Comparison of ENCODE assay signal across 9 mouse cellular contexts in genomic region chr6:18029746-18030656, GRCm38 (mm10). TPM values are rescaled to one million over a fixed set of nuclear protein-coding genes. Genes with fewer than 3 reads are reported as not detected.
DNase-seq lines count a peak whose midpoint lies in the region; ATAC-seq and TF ChIP-seq lines count a peak whose summit lies in the region.
"Had no signal": no experiment of that assay in that cellular context is flagged by ENCODE, and none has a peak within 500 bp of the region (broad histone marks: within the 10 kb centered on the region; RNA-seq: fewer than 3 reads in every experiment).

TSS of gene Wnt2 (minus strand) at chr6:18030585.

- H3K36me3 ChIP-seq in erythroblast, embryonic 14.5 days (ENCODE audit: control insufficient read depth) = no peaks in the 10 kb centered on the region
- H3K36me3 ChIP-seq in hindbrain, embryonic 10.5 days = no peaks in the 10 kb centered on the region
- no peaks in the 10 kb centered on the region for H3K36me3 ChIP-seq in liver, embryonic 14.5 days (replicated peaks; ENCODE audit: control insufficient read depth, insufficient read depth, low read depth)

- peak within 1 kb of the TSS; percentile 9 for H3K4me3 ChIP-seq in erythroblast, embryonic 14.5 days (replicated peaks)
- peak within 1 kb of the TSS; percentile 63 for H3K4me3 ChIP-seq in hindbrain, embryonic 10.5 days
- H3K4me3 ChIP-seq in liver, embryonic 14.5 days (ENCODE audit: insufficient read depth in 1 of 2, low read depth in 2 of 2, low read length in 2 of 2) = peak within 1 kb of the TSS; percentile 7 to 45; a peak in 3 of 4 replicates

- H3K27ac ChIP-seq in hindbrain, embryonic 10.5 days = peak within 1 kb of the TSS; percentile 17; the same call in 1 of the 2 replicates
- H3K27ac ChIP-seq in liver, embryonic 14.5 days = no peak within 1 kb of the TSS

- no peaks in the 10 kb centered on the region for H3K9me3 ChIP-seq in erythroblast, embryonic 14.5 days (ENCODE audit: control insufficient read depth, low read length)
- H3K9me3 ChIP-seq in hindbrain, embryonic 10.5 days = no peaks in the 10 kb centered on the region
- no peaks in the 10 kb centered on the region for H3K9me3 ChIP-seq in liver, embryonic 14.5 days (ENCODE audit: control insufficient read depth, low read length)

- ATAC-seq in erythroblast, adult 5-6 weeks (replicated peaks; ENCODE audit: low FRiP score, poor library complexity, severe bottlenecking) = no peak
- peak; percentile 74 for ATAC-seq in liver, embryonic 14.5 days (ENCODE audit: insufficient read depth)
- ATAC-seq in erythroid progenitor cell, adult 5-6 weeks (replicated peaks; ENCODE audit: low FRiP score, poor library complexity, severe bottlenecking) = no peak

- no peak within 1 kb of the TSS for H3K9ac ChIP-seq in liver, embryonic 14.5 days (replicated peaks)

- peaks cover 18% of the 10 kb centered on the region for H3K4me1 ChIP-seq in erythroblast, embryonic 14.5 days (ENCODE audit: control insufficient read depth)
- H3K4me1 ChIP-seq in hindbrain, embryonic 10.5 days (replicated peaks) = peaks cover 29% of the 10 kb centered on the region
- peaks cover 0 to 4% of the 10 kb centered on the region in 2 experiments; a peak in 1 of 4 replicates for H3K4me1 ChIP-seq in liver, embryonic 14.5 days (replicated peaks; ENCODE audit: control insufficient read depth in 2 of 2, insufficient read depth in 2 of 2, low read length in 1 of 2)

- peak within 1 kb of the TSS; percentile 52 for H3K4me2 ChIP-seq in liver, embryonic 14.5 days (ENCODE audit: low read depth)

- DNase-seq in 3134 (ENCODE audit: extremely low read depth, insufficient read length, low spot score) = peak; percentile 4
- DNase-seq in embryo, embryonic 9.5 days (ENCODE audit: extremely low spot score) = peak; percentile 46
- peak; percentile 45 for DNase-seq in hindbrain, embryonic 10.5 days (ENCODE audit: low spot score)
- DNase-seq in liver, embryonic 14.5 days (ENCODE audit: low read depth in 3 of 3, low spot score in 3 of 3) = peak; percentile 7 to 27 (median 19)
- peak; percentile 44 for DNase-seq in retina, postnatal 1 day

- 0 out of 2 replicates have a peak, but pooled peaks have one; percentile 15 for TF ChIP-seq EP300 in liver, embryonic 14.5 days (IDR thresholded peaks at IDR 0.05; ENCODE audit: low read depth)

- WGBS in hindbrain, embryonic 10.5 days = under 1% methylated on average over 47 of the region's 47 CpGs
- WGBS in liver, embryonic 14.5 days (ENCODE audit: insufficient replicate concordance) = under 1% methylated on average over 47 of the region's 47 CpGs

- TF ChIP-seq CTCF in liver, embryonic 14.5 days (IDR thresholded peaks at IDR 0.05; ENCODE audit: low read depth) = no peak

- H3K27me3 ChIP-seq in erythroblast, embryonic 14.5 days (ENCODE audit: control insufficient read depth) = peaks cover 50% of the 10 kb centered on the region
- H3K27me3 ChIP-seq in hindbrain, embryonic 10.5 days (ENCODE audit: insufficient read depth, poor library complexity, severe bottlenecking) = peaks cover 57% of the 10 kb centered on the region
- peaks cover 39% of the 10 kb centered on the region for H3K27me3 ChIP-seq in liver, embryonic 14.5 days (ENCODE audit: control insufficient read depth, insufficient read depth, low read length)
- H3K27me3 ChIP-seq: CH12.LX had no signal

RNA-seq across cellular contexts. Expression of gene Wnt2, which starts in this region (rescaled TPM):
- polyA plus RNA-seq in erythroblast, embryonic 14.5 days (2012) = not detected in 2 replicates
- not detected in 2 replicates for total RNA-seq in erythroblast, adult 5-6 weeks (2015; ENCODE audit: low replicate concordance)
- total RNA-seq in erythroblast, adult 5-6 weeks (2017; ENCODE audit: low replicate concordance) = not detected in 2 replicates
- 0.61 and 1.0 TPM in 2 replicates for polyA plus RNA-seq in hindbrain, embryonic 10.5 days (2016; fragmentation: Nextera tagmentation; extraction: Ambion mirVana)
- polyA plus RNA-seq in liver, embryonic 14.5 days (2012; rRNA removed) = 0.60 and 0.66 TPM in 2 replicates
- polyA plus RNA-seq in liver, embryonic 14.5 days (2014; fragmentation: Nextera tagmentation; extraction: Ambion mirVana) = 1.6 TPM in 2 replicates
- not detected in 2 replicates for total RNA-seq in erythroid progenitor cell, adult 5-6 weeks (2015; ENCODE audit: low replicate concordance)
- total RNA-seq in erythroid progenitor cell, adult 5-6 weeks (2017; ENCODE audit: low replicate concordance) = not detected in 2 replicates
- total RNA-seq: CH12.LX had no signal

Comparison
In these comparisons a context has a peak if more than half of its experiments do, and no peak if none do; other contexts are left out.
1. H3K4me3 ChIP-seq: peak in every context shown above with its lines; median percentile 63 in hindbrain, embryonic 10.5 days; 26 in liver, embryonic 14.5 days; 9 in erythroblast, embryonic 14.5 days.